Mouse (Mus musculus): ENCODE data around the gene Bdh2. TPM values are rescaled to one million over a fixed set of nuclear protein-coding genes. Genes with fewer than 3 reads are reported as not detected.

Bdh2 gene
- polyA plus RNA-seq, 1 experiment from 2014 or later: 5.8 TPM

DNA sequence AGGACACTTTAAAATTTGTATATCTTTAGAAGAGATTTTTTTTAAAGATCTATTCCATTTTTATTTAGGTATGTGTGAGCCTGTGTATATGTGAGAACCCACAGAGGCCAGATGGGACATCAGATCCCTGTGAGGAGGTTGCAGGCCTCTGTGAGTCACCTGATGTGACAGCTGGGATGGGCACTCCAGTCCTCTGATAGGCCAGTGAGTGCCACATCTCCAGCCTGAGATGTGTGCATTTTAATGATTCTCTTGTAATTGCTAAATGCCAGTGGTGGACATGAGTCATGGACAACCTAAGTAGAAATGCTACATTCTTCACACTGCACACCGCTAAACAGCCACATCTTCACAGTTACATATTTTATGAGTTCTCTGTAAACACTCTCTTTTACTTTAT lies 8.1 kb downstream of the Bdh2 start:
- Histone ChIP-seq H3K4me3 (ENCODE audit: low read depth, low read length) (no peak overlapping the region), H3K36me3 (ENCODE audit: insufficient read depth, low read length) (no peaks in the 10 kb centered on the region), H3K27ac (ENCODE audit: low read length) (no peak overlapping the region), H3K27me3 (replicated peaks; ENCODE audit: insufficient read depth, low read length) (no peaks in the 10 kb centered on the region), H3K9ac (replicated peaks; ENCODE audit: low read depth) (no peak overlapping the region), H3K4me1 (ENCODE audit: insufficient read depth, low read depth, low read length) (no peaks in the 10 kb centered on the region), H3K4me2 (replicated peaks; ENCODE audit: low read depth, low read length) (no peak overlapping the region), H3K9me3 (ENCODE audit: low read length) (no peaks in the 10 kb centered on the region)
- 78% methylated on average over 1 of the region's 1 CpGs for WGBS
- DNase-seq (ENCODE audit: low spot score) (no peak), ATAC-seq (no peak)
- TF ChIP-seq EP300 (IDR thresholded peaks at IDR 0.05) (no peak), CTCF (IDR thresholded peaks at IDR 0.05) (no peak)

DNA sequence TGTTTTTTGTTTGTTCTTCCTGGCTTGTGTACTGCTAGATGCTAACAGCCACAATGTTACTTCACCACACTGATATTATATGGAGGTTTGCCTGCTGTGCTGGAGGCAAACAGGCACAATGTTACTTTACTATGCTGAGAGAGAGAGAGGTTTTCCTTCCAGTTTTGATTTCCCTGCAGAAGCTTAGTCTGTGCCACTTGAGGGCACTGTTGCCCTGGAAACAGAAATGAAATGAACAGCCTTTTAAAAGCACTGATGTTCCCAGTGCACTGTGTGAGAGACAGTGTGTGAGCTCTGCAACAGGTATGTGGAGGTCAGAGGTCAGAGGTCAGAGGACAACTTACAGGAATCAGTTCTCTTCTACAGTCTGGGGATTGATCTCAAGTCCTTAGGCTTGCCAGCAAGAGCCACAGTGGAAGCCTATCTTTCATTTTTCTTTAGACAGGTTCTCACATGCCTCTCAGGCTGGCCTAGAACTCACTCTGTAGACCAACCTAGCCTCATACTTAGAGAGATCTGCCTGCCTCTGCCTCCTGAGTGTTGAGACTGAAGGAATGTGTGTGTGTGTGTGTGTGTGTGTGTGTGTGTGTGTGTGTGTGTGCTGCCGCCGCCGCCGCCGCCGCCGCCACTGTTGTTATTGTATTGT lies 9.4 kb downstream of the Bdh2 start:
- H3K36me3 ChIP-seq (ENCODE audit: insufficient read depth, low read length): no peaks in the 10 kb centered on the region
- no peak for TF ChIP-seq EP300 (IDR thresholded peaks at IDR 0.05)
- TF ChIP-seq CTCF (IDR thresholded peaks at IDR 0.05): peak; percentile 84
- WGBS: no CpG with 5 or more reads among the region's 7 CpGs
- H3K4me3 ChIP-seq (ENCODE audit: low read depth, low read length): no peak overlapping the region
- no peaks in the 10 kb centered on the region for H3K4me1 ChIP-seq (ENCODE audit: insufficient read depth, low read depth, low read length)
- no peaks in the 10 kb centered on the region for H3K9me3 ChIP-seq (ENCODE audit: low read length)
- DNase-seq (ENCODE audit: low spot score) (peak; percentile 81), ATAC-seq (peak; percentile 61)
- H3K9ac ChIP-seq (replicated peaks; ENCODE audit: low read depth): no peak overlapping the region
- H3K27ac ChIP-seq (ENCODE audit: low read length): no peak overlapping the region
- no peak overlapping the region for H3K4me2 ChIP-seq (replicated peaks; ENCODE audit: low read depth, low read length)
- no peaks in the 10 kb centered on the region for H3K27me3 ChIP-seq (replicated peaks; ENCODE audit: insufficient read depth, low read length)

DNA sequence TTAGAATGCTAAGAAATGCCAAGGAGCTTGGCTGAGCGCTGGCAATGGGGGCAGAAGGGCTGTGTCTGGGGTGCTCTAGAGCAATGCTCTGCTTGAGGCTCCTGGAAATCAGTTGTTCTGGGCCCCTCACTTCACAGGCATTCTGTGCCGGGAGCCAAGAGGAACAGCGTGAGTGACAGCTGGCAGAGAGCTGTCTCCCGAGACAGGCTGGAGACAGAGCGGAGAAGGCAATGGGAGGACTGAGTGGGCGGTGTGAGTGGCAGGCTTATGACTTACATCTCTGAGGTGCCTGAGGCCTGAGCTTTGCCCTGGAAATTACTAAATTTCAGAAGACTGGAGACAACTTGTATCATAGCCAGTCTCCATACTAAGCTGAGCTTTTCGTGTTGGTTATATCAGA lies 12.7 kb downstream of the Bdh2 start:
- no peak for ATAC-seq
- WGBS: 40% methylated on average over 7 of the region's 7 CpGs
- H3K9ac ChIP-seq (replicated peaks; ENCODE audit: low read depth): no peak overlapping the region
- no peak overlapping the region for H3K4me2 ChIP-seq (replicated peaks; ENCODE audit: low read depth, low read length)
- H3K4me1 ChIP-seq (ENCODE audit: insufficient read depth, low read depth, low read length): no peaks in the 10 kb centered on the region
- H3K9me3 ChIP-seq (ENCODE audit: low read length): no peaks in the 10 kb centered on the region
- TF ChIP-seq EP300 (IDR thresholded peaks at IDR 0.05) (no peak), CTCF (IDR thresholded peaks at IDR 0.05) (no peak)
- DNase-seq (ENCODE audit: low spot score): no peak
- H3K36me3 ChIP-seq (ENCODE audit: insufficient read depth, low read length): no peaks in the 10 kb centered on the region
- H3K4me3 ChIP-seq (ENCODE audit: low read depth, low read length): no peak overlapping the region
- no peak overlapping the region for H3K27ac ChIP-seq (ENCODE audit: low read length)
- no peaks in the 10 kb centered on the region for H3K27me3 ChIP-seq (replicated peaks; ENCODE audit: insufficient read depth, low read length)

DNA sequence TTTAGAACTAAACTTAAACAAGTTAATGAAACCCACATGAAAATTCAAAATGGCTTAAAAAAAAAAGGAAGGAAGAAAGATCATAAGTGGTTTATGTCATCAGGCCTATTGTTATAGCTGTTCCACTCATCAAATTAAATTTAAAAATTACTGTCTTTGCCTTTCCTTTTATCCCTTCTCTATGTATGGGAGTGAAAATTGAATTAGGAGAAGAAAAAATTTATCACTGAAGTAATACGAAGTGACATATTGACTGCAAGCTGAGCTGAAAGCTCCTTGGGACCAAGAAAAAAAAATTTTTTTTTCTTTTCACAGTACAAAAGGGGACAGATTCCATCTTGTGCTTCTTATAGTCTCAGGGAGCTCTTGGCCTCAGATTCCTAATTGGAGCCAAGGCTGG lies 14.5 kb downstream of the Bdh2 start:
- Histone ChIP-seq H3K4me3 (ENCODE audit: low read depth, low read length) (no peak overlapping the region), H3K4me1 (ENCODE audit: insufficient read depth, low read depth, low read length) (no peaks in the 10 kb centered on the region), H3K27ac (ENCODE audit: low read length) (no peak overlapping the region), H3K36me3 (ENCODE audit: insufficient read depth, low read length) (no peaks in the 10 kb centered on the region), H3K9me3 (ENCODE audit: low read length) (no peaks in the 10 kb centered on the region), H3K9ac (replicated peaks; ENCODE audit: low read depth) (no peak overlapping the region), H3K4me2 (replicated peaks; ENCODE audit: low read depth, low read length) (no peak overlapping the region), H3K27me3 (replicated peaks; ENCODE audit: insufficient read depth, low read length) (no peaks in the 10 kb centered on the region)
- TF ChIP-seq CTCF (IDR thresholded peaks at IDR 0.05) (no peak), EP300 (IDR thresholded peaks at IDR 0.05) (no peak)
- ATAC-seq (no peak), DNase-seq (ENCODE audit: low spot score) (no peak)
- 86% methylated on average over 1 of the region's 1 CpGs for WGBS

DNA sequence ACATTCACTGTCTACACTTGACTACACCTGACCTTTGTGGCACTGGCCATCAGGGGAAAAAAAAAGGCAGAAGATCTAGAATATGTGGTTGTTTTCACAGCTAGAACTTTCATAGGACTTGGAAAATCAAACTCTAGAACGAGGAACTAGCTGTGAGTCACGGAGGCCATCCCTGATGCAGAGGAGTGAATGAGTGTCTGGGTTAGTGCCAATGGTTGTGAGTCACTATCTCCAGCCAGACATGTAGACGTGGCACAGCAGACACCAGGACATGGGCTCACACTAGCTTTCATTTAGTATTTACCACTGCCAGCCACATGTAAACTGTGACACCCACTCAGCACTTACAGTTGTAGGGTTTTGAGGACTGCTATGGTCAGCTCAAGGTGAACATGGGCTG lies 17.5 kb downstream of the Bdh2 start:
- Histone ChIP-seq H3K4me1 (ENCODE audit: insufficient read depth, low read depth, low read length) (no peaks in the 10 kb centered on the region), H3K4me2 (replicated peaks; ENCODE audit: low read depth, low read length) (no peak overlapping the region), H3K9me3 (ENCODE audit: low read length) (no peaks in the 10 kb centered on the region), H3K27ac (ENCODE audit: low read length) (no peak overlapping the region), H3K4me3 (ENCODE audit: low read depth, low read length) (no peak overlapping the region), H3K27me3 (replicated peaks; ENCODE audit: insufficient read depth, low read length) (no peaks in the 10 kb centered on the region), H3K9ac (replicated peaks; ENCODE audit: low read depth) (no peak overlapping the region), H3K36me3 (ENCODE audit: insufficient read depth, low read length) (no peaks in the 10 kb centered on the region)
- ATAC-seq: peak; percentile 57
- WGBS: 63% methylated on average over 3 of the region's 3 CpGs
- peak; percentile 12 for DNase-seq (ENCODE audit: low spot score)
- no peak for TF ChIP-seq EP300 (IDR thresholded peaks at IDR 0.05)
- no peak for TF ChIP-seq CTCF (IDR thresholded peaks at IDR 0.05)

DNA sequence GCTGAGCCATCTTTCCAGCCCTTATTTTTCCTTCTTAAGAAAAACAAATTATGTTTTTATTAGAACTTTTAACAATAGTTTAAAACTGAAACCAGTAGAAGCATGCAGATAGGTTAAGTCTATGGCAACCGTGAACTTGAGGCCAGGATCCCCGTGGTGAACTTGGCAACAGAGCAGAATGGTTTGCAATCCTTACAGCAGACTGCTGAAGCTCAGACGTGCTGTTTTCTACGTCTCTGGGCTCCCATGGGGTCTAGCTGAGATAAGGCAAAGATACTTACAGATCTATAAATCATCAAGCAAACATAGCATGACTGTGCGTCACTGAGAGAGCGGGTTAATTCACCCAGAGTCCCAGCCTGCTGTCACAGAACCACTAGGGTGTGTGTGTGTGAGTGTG lies 19.1 kb downstream of the Bdh2 start:
- 52% methylated on average over 6 of the region's 6 CpGs for WGBS
- no peak for TF ChIP-seq EP300 (IDR thresholded peaks at IDR 0.05)
- no peak for TF ChIP-seq CTCF (IDR thresholded peaks at IDR 0.05)

DNA sequence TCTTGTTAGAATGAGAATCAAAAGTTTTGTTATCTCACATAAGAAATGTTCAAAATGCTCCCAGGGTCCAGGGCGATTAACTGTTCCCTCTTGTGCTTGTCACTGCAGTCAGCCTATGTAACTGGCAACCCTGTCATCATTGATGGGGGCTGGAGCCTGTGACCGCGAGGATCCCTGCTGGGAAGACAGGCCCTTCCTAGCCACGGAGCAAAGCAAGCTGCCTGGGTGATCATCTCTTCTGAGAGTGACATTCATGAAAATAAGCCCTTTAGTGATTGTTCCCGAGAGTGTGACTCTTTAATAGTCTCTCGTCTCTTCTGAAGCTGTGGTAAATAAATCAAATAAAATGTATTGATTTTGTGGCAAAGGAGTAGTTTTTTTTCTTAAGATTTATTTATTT lies 23.0 kb downstream of the Bdh2 start:
- no peak for DNase-seq (ENCODE audit: low spot score)
- no peaks in the 10 kb centered on the region; the same call in 1 of the 2 replicates for H3K4me1 ChIP-seq (ENCODE audit: insufficient read depth, low read depth, low read length)
- no peak for TF ChIP-seq CTCF (IDR thresholded peaks at IDR 0.05)
- TF ChIP-seq EP300 (IDR thresholded peaks at IDR 0.05): no peak
- no peak overlapping the region for H3K4me2 ChIP-seq (replicated peaks; ENCODE audit: low read depth, low read length)
- no peak for ATAC-seq
- 55% methylated on average over 6 of the region's 6 CpGs for WGBS
- H3K36me3 ChIP-seq (ENCODE audit: insufficient read depth, low read length): no peaks in the 10 kb centered on the region
- H3K9ac ChIP-seq (replicated peaks; ENCODE audit: low read depth): no peak overlapping the region
- no peaks in the 10 kb centered on the region for H3K9me3 ChIP-seq (ENCODE audit: low read length)
- no peaks in the 10 kb centered on the region for H3K27me3 ChIP-seq (replicated peaks; ENCODE audit: insufficient read depth, low read length)
- no peak overlapping the region for H3K27ac ChIP-seq (ENCODE audit: low read length)
- H3K4me3 ChIP-seq (ENCODE audit: low read depth, low read length): no peak overlapping the region

More for the DNA sequence above, 19.1 kb downstream of the Bdh2 start:
- H3K9ac ChIP-seq (replicated peaks; ENCODE audit: low read depth): no peak overlapping the region
- H3K27me3 ChIP-seq (replicated peaks; ENCODE audit: insufficient read depth, low read length): no peaks in the 10 kb centered on the region
- no peak overlapping the region for H3K4me2 ChIP-seq (replicated peaks; ENCODE audit: low read depth, low read length)
- no peak for ATAC-seq
- H3K36me3 ChIP-seq (ENCODE audit: insufficient read depth, low read length): no peaks in the 10 kb centered on the region
- H3K9me3 ChIP-seq (ENCODE audit: low read length): no peaks in the 10 kb centered on the region
- H3K4me1 ChIP-seq (ENCODE audit: insufficient read depth, low read depth, low read length): no peaks in the 10 kb centered on the region
- H3K27ac ChIP-seq (ENCODE audit: low read length): no peak overlapping the region
- no peak overlapping the region for H3K4me3 ChIP-seq (ENCODE audit: low read depth, low read length)
- DNase-seq (ENCODE audit: low spot score): no peak

Data from lung, postnatal 0 days (tissue).